Mouse (Mus musculus) brain, embryonic 14.5 days (tissue): ENCODE measurements around the gene Spen.

Experiments used
- CTCF ChIP-seq: fragments of 200-500 bp; IDR thresholded peaks from 2 replicates; pipeline ENCODE4 v1.5.1; 2012; ENCODE audit warnings: inconsistent platforms, mild to moderate bottlenecking, moderate library complexity, borderline replicate concordance; ENCODE audit not compliant: insufficient read depth, insufficient read length; ENCODE audit errors: extremely low read depth
- POLR2A ChIP-seq: fragments of 200-500 bp; IDR thresholded peaks from 2 replicates; pipeline ENCODE4 v1.6.1; 2012; ENCODE audit warnings: mild to moderate bottlenecking, inconsistent platforms, borderline replicate concordance; ENCODE audit not compliant: poor library complexity, insufficient read depth, insufficient read length, severe bottlenecking; ENCODE audit errors: extremely low read depth

GRCm38 (mm10) chr4:141474431-141474830 lies 64.0 kb downstream of the Spen start:
- no peak for TF ChIP-seq POLR2A
- TF ChIP-seq CTCF: no peak
